Mouse (Mus musculus) adrenal gland, adult 10 weeks (tissue): ENCODE results near the gene Olfr1507. TPM values are rescaled to one million over a fixed set of nuclear protein-coding genes. Genes with fewer than 3 reads are reported as not detected.

Experiments
- polyA plus RNA-seq: library from polyadenylated mRNA; stranded (reverse); fragments of 350-450 nt; fragmentation: Illumina TruSeq; extraction: RNeasy Lipid Tissue Mini Kit (QIAGEN cat#74804); gene quantifications from one replicate; pipeline ENCODE4 v1.2.3, GENCODE M21; 2014; ENCODE audit warnings: low read depth, low replicate concordance

Gene Olfr1507
- not detected for polyA plus RNA-seq

DNA sequence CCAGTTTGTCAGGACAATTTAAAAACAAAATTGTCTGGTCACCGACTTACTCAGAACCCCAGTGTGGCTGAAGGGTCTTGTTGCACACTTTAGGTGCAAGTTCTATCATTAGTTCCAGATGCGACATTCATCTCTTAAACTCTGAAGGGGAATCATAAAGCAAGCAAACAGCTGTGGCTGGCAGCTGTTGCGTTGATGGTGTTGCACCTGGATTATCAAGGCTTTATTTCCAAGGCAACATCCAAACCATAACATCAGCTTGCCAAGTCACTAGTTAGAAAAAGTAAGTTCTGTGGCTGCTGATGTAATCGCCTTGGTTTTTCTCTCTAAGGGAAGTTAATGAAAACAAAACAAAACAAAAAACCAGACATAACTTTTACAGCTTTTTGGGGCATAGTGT, at the start of gene Olfr1507:
Gene Olfr1507, minus strand, starts transcription at position 234 of the 400 bp plus-strand sequence.

DNA sequence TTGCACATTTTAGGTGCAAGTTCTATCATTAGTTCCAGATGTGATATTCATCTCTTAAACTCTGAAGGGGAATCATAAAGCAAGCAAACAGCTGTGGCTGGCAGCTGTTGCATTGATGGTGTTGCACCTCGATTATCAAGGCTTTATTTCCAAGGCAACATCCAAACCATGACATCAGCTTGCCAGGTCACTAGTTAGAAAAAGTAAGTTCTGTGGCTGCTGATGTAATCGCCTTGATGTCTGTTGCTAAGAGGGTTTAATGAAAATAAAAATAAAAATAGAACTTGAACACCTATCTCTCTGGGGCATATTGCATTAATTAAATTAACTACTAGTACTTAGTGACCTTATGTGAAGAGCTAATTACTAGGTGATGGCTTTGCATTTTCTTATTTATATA, 28.2 kb downstream of the Olfr1507 start, which contains the start of gene Olfr1508:
Gene Olfr1508, minus strand, starts transcription at position 101 of the 400 bp plus-strand sequence.

DNA sequence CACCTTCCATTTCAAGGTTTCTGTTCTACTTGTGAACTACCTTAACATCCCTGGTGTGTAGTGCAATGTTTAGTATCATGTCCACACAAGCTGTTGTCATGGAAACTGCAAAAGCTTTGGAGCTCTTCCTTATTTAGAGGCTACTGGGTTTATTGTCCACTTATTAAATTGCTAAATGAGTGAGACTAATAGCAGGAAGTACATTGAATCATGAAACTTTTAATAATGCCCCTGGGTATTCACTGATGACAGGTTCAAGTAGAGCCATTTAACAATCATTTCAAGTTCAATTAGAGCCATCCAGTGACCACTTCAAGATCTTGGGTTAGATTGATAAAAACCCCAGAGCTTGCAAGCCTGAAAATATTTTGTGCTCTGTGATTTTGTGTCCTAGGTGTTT, 52.9 kb downstream of the Olfr1507 start, which contains the start of gene Olfr1509:
Gene Olfr1509, plus strand, starts transcription at position 301 of the 400 bp plus-strand sequence.

Other genes starting within 250 kb of the Olfr1507 start
- gene Chd8, start 238.0 kb downstream of the Olfr1507 start, polyA plus RNA-seq = 68.3 TPM
- gene Tox4, start 216.6 kb downstream of the Olfr1507 start, polyA plus RNA-seq = 48.2 TPM
- 88.1 TPM for gene Rab2b, start 216.2 kb downstream of the Olfr1507 start, polyA plus RNA-seq
- gene Mettl3, start 190.6 kb downstream of the Olfr1507 start, polyA plus RNA-seq = 40.5 TPM
- gene Sall2, start 167.0 kb downstream of the Olfr1507 start, polyA plus RNA-seq = 4.6 TPM
- gene Olfr1513, start 139.3 kb downstream of the Olfr1507 start, polyA plus RNA-seq = not detected
- gene Olfr1512, start 116.6 kb downstream of the Olfr1507 start, polyA plus RNA-seq = not detected
- not detected for gene Olfr1511, start 98.4 kb downstream of the Olfr1507 start, polyA plus RNA-seq
- gene Olfr1510, start 81.4 kb downstream of the Olfr1507 start, polyA plus RNA-seq = not detected
- gene Olfr1509, start 52.8 kb downstream of the Olfr1507 start, polyA plus RNA-seq = not detected
- not detected for gene Olfr1508, start 28.3 kb downstream of the Olfr1507 start, polyA plus RNA-seq